Mouse (Mus musculus): Measurements from ENCODE around the gene Scn4b. TPM values are rescaled to one million over a fixed set of nuclear protein-coding genes. Genes with fewer than 3 reads are reported as not detected.

The Scn4b gene
- total RNA-seq (2021): 1 to 10 TPM; 6.3 to 7.6 TPM

- intact Hi-C loops (cut with DNase I): no loop called here
- DNase-seq: peak; percentile 37 to 52
These were observed at the start of gene Scn4b for GRCm38 (mm10) chr9:45138191-45139032. Gene Scn4b, plus strand, starts transcription at chr9:45138395.

DNA sequence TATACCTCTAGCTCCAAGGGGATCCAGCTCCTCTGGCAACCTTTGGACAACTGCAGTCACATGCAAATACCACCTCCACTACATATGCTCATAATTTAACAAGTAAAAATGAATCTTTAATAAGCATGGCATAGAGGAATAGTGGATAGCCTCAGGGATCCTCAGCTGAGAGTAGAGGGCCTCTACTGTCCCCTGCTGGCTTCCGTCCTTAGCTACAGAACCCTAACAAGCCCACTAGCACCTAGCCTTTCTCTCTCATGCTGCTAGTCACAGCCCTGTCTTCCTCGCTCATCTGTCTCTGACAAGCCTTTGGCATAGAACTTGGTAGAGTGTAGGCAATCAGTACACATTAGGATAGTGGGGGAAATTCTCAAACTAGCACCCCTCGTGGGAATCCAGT lies 47.4 kb upstream of the Scn4b start:
- intact Hi-C loops (cut with DNase I): no loop called here
- DNase-seq: no peak

GRCm38 (mm10) chr9:45092641-45093040 lies 45.6 kb upstream of the Scn4b start:
- DNase-seq: no peak
- intact Hi-C loops (cut with DNase I): no loop called here

DNA sequence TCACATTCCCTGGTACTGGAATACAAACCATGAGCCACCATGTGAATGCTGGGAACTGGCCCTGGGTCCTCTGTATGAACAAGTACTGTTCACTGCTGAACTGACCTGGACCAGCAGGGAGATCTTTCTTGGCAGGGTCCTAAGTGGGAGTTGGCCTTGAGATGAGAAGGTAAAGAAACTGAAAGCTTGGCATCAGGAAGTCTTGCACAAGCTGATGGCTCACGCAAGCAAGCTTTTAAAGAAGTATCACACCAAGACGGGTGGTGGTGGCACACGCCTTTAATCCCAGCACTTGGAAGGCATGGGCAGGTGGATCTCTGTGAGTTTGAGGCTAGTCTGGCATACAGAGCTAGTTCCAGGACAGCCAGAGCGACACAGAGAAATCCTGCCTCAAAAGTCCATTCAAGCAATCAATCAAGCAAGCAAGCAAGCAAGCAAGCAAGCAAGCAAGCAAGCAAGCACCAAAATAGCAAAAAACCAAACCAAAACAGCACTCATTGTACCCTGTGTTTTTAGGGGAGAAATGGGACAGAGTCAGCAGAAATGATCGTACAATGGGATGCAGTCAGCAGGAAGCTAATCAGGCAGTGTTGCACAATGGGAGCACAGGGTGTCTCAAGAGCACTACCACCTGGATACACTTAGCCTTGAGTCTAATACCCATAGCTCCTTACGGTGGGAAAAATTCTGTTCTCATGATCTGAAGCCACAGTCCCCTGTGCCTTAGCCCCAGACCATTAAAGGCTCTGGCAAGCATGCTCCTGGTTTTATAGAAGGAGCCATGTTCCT lies 42.9 kb upstream of the Scn4b start:
- intact Hi-C loops (cut with DNase I): no loop called here
- no peak for DNase-seq

GRCm38 (mm10) chr9:45097877-45098276 lies 40.3 kb upstream of the Scn4b start:
- intact Hi-C loops (cut with DNase I): no loop called here
- DNase-seq: no peak

DNA sequence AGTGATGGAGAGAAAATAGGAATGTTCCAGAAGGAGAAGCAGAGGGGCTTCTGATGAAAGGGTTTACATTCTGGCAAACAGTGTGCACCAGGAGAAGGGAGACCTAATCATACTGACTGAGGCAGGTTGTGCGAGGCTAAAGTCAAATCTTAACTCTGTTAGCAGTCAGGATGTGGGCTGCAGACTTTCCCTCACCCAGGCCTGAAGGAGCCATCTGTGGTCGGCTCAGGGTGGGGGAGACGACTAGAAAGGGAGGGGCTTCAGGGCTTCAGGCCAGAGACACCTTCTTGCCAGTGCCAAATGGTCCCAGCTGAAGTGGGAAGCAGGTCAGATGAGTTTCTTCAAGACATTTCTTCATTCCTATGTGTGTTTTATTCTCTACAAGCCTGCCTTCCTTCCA lies 39.8 kb upstream of the Scn4b start:
- intact Hi-C loops (cut with DNase I): no loop called here
- no peak for DNase-seq

GRCm38 (mm10) chr9:45102528-45102927 lies 35.7 kb upstream of the Scn4b start:
- DNase-seq: no peak
- intact Hi-C loops (cut with DNase I): no loop called here

DNA sequence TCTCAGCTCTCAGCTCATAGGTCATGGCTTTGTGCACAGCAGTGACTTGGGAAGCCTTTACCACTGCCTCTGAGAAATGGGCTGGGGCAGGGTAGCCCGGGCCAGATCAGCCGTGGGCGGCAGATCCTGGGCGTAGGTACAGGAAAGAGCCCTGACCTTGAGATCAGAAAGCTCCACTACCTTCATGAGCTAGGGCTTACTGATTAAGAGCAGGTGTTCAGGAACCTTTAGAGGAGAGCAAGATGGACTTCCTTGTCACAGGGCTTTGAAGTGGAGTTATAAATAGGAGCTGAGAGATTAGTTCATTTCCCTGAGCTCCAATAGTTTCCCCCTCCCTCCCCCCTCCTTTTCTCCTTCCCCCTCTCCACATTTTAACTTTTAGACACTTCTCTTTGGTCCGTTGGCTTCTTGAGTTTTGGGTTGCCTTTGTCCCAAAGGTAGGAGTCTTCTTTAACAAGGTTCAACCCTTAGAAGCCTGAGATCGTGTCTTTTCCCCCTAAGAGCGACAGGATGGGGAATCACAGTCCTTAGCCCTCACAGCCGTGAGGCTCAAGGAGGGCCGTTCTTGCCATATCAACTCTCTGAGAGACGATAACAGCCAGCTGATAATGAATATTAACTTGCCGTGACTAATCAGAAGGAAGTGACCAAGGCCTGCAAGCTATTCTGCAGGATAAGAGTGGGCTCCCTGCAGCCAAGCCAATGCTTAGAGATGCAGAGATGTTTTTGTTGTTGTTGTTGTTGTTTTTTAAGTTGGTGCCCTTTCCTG lies 34.8 kb upstream of the Scn4b start:
- DNase-seq: no peak
- intact Hi-C loops (cut with DNase I): no loop called here

GRCm38 (mm10) chr9:45105596-45106374 lies 32.4 kb upstream of the Scn4b start:
- no peak for DNase-seq
- intact Hi-C loops (cut with DNase I): no loop called here

GRCm38 (mm10) chr9:45115706-45116105 lies 22.5 kb upstream of the Scn4b start:
- intact Hi-C loops (cut with DNase I): no loop called here
- DNase-seq: no peak

GRCm38 (mm10) chr9:45116819-45117218 lies 21.4 kb upstream of the Scn4b start:
- intact Hi-C loops (cut with DNase I): no loop called here
- no peak for DNase-seq

DNA sequence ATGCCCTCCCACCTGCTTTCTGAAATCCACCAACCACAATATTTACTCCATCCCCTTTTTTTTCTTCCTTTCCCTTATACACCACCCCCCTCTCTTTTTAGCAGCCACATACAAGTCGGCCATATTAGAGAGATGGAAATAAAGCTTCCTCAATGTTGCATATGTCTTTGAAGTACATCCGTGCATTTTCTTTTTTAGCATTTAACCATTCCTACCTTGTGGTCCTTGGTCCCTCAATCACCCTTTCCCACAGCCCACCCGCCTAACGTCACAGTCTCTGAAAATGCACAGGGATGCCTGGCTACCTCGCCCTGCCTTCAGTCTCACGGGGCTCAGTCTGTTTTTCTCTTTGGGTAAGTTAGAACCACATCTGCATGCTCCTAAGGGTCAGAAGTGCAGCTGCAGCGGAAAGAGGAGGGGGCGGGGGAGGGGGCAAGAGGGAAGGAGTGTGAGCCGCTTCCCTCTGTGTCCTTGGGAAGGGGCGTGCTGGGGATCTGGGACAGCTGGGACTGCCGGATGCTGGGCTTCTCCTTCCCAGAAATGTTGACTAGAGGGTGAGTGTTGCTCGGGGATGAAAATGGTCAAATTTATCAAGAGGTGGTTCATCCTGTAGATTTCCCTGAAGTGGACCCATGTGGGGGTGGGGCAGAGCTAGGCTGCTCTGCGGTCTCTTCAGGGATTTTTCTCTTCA lies 20.3 kb upstream of the Scn4b start, which contains the start of gene Scn2b:
Gene Scn2b, plus strand, starts transcription at position 42 of the 691 bp plus-strand sequence.
- intact Hi-C loops (cut with DNase I): no loop called here
- DNase-seq: no peak

GRCm38 (mm10) chr9:45118552-45118951 lies 19.6 kb upstream of the Scn4b start:
- DNase-seq: no peak
- intact Hi-C loops (cut with DNase I): no loop called here

DNA sequence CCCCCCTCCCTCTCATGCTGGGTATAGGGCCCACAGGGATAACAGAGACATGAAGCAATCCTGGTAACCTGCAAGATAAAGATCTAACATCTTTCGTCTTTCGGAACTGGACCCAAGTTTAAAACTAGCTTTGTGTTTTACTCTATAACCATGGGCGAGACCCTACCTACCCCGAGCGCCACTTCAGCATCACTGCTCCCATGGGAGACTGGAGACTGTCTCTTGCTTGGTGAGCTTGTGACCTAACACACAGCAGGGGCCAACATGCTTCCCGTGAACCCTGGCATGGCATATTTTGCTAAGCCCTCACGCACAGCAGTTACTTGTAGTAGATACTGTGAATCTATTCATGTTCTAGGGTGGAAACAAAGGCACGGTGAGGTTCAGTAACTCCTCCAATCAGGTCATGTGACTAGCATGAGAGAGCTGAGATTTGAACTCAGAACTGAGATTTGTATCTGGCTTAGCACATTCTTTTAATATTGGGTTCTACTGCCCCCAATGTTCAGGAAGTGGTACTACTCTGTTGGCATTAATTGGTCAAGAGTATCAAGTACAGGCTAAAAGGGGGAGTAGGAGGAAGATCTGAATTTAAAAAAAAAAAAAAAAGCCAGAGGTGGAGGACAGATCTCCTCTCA lies 18.8 kb upstream of the Scn4b start:
- intact Hi-C loops (cut with DNase I): no loop called here
- no peak for DNase-seq

GRCm38 (mm10) chr9:45119954-45120530 lies 18.2 kb upstream of the Scn4b start:
- no peak for DNase-seq
- intact Hi-C loops (cut with DNase I): no loop called here

DNA sequence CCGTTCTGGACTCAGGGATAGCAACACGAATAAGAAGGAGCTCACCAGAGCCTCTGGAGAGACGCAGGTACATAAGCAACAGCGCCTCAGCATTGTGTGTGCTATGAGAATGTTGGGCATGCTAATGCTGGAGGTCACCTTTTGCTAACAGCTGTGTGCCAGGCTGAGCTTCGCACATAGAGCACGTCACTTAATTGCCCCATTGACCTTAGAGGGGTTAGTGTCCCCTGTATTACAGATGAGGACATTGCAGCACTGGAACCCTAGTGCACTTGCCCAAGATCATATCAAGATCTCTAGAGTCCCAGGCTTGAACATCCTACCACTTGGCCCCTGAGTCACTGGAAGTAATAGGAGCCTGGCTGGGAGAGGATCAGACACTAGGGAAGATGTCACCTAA lies 17.6 kb upstream of the Scn4b start:
- intact Hi-C loops (cut with DNase I): no loop called here

DNA sequence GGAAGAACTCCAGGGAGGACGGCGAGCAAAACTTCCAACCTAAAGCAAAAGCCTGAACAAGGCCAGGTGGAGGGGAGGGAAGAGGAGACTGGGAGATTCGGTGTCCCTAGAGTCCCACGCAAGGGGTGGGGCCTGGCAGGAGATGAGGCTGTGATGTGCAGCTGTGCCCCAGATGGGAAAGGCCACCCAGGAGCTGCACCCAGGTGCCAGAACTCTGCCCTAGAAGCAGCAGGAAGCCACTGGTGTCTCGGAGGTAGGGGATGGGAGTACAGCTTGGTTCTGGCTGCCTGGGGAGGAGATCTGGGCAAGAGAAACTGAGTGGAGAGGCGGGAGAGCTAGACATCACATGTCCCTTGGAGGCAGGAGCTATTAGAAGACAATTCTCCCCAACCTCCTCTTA lies 17.2 kb upstream of the Scn4b start:
- DNase-seq: no peak

More for the DNA sequence above, 17.6 kb upstream of the Scn4b start:
- DNase-seq: no peak

DNA sequence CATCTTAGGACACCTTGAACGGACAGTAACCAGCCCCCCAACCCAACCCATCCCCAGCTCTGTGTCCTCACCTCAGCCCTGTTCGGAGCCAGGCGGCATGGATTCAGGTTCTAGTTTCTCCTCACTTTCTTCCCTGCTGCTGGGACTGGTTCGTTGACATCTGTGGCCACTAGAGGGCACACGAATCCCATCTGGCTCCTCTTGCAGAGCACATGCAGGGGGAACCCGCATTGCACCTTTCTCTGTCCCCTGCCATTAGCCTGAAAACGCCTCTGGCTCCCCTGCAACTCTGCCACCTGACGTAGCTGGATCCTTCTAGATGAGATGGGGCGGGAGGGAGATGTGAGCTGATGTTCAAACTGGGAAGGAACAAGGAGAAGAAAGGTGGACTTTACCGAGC lies 16.4 kb upstream of the Scn4b start:
- peak; percentile 72 to 74 for DNase-seq
- intact Hi-C loops (cut with DNase I): loop anchor here (1.0 kb wide), 1 partner anchor 25 kb away; no protein-coding TSS in a partner anchor

More for the DNA sequence above, 17.2 kb upstream of the Scn4b start:
- intact Hi-C loops (cut with DNase I): loop anchor here (1.0 kb wide), 1 partner anchor 25 kb away; no protein-coding TSS in a partner anchor
